In genomic region chr9:102002920-102003319, GRCm38 (mm10) we compare ENCODE assay signal across 30 mouse cellular contexts.
A peak's percentile ranks its signal among the peaks of the same experiment; 100 is the strongest.
DNase-seq lines count a peak whose midpoint lies in the region; ATAC-seq and TF ChIP-seq lines count a peak whose summit lies in the region.
"Had no signal": no experiment of that assay in that cellular context is flagged by ENCODE, and none has a peak within 500 bp of the region (broad histone marks: within the 10 kb centered on the region; RNA-seq: fewer than 3 reads in every experiment).

No protein-coding gene starts in this region.

- peak; percentile 44 for DNase-seq in heart, adult 11 months
- DNase-seq in heart, postnatal 4 days, result no peak
- peak; percentile 70 for DNase-seq in lung, embryonic 14.5 days
- DNase-seq in lung, adult 18-20 months, result no peak
- peak; percentile 26 for DNase-seq in mesoderm, embryonic 11.5 days (ENCODE audit: low read depth, low spot score)
- DNase-seq in cerebellum, postnatal 4 days (ENCODE audit: low spot score in 2 of 2), result no peak
- DNase-seq: adrenal gland, postnatal 14 days; cerebellum, adult 11-12 months; cerebellum, adult 9-11 months; kidney, adult 11 months; layer of hippocampus, postnatal 36 days; left cerebral cortex, postnatal 4 days; lung, postnatal 4 days; right cerebral cortex, postnatal 4 days; thymus, adult 18-20 months; thymus, postnatal 25 days had no signal

- H3K9me3 ChIP-seq in lung, embryonic 14.5 days (ENCODE audit: low read depth, low read length), result no peaks in the 10 kb centered on the region
- H3K9me3 ChIP-seq in midbrain, embryonic 16.5 days (replicated peaks; ENCODE audit: control insufficient read depth, low read length, poor library complexity, severe bottlenecking), result no peaks in the 10 kb centered on the region
- no peaks in the 10 kb centered on the region for H3K9me3 ChIP-seq in midbrain, embryonic 15.5 days
- H3K9me3 ChIP-seq: embryonic facial prominence, embryonic 13.5 days; lung, embryonic 15.5 days; neural tube, embryonic 12.5 days had no signal

- peaks cover 4% of the 10 kb centered on the region; the same call in 1 of the 2 replicates for H3K4me1 ChIP-seq in lung, embryonic 14.5 days (ENCODE audit: insufficient read depth)
- no peaks in the 10 kb centered on the region; the same call in 1 of the 2 replicates for H3K4me1 ChIP-seq in midbrain, embryonic 16.5 days (ENCODE audit: control insufficient read depth, insufficient read depth, low read length)
- H3K4me1 ChIP-seq in midbrain, embryonic 15.5 days, result 0 out of 2 replicates have a peak, but pooled peaks cover 5% of the 10 kb centered on the region
- H3K4me1 ChIP-seq: embryonic facial prominence, embryonic 13.5 days; hindbrain, embryonic 12.5 days; kidney, embryonic 15.5 days; lung, embryonic 15.5 days had no signal

- WGBS in lung, embryonic 14.5 days, result 35% methylated on average over 5 of the region's 5 CpGs
- WGBS in midbrain, embryonic 16.5 days, result 22% methylated on average over 5 of the region's 5 CpGs
- WGBS in midbrain, embryonic 15.5 days, result 27% methylated on average over 5 of the region's 5 CpGs

- H3K4me3 ChIP-seq in lung, embryonic 14.5 days (ENCODE audit: low read depth, low read length), result no peak overlapping the region
- no peak overlapping the region for H3K4me3 ChIP-seq in midbrain, embryonic 16.5 days (ENCODE audit: low read depth, low read length)
- no peak overlapping the region for H3K4me3 ChIP-seq in midbrain, embryonic 15.5 days
- H3K4me3 ChIP-seq: embryonic facial prominence, embryonic 13.5 days; erythroblast, embryonic 14.5 days; hindbrain, embryonic 12.5 days; kidney, embryonic 15.5 days; lung, embryonic 15.5 days; megakaryocyte, embryonic 14.5 days; neural tube, embryonic 12.5 days had no signal

- H3K27ac ChIP-seq in lung, embryonic 14.5 days (ENCODE audit: low read depth), result no peak overlapping the region
- 0 out of 2 replicates have a peak overlapping the region, but pooled peaks have one; percentile 14 for H3K27ac ChIP-seq in midbrain, embryonic 16.5 days (ENCODE audit: low read length)
- H3K27ac ChIP-seq in midbrain, embryonic 15.5 days, result no peak overlapping the region
- H3K27ac ChIP-seq: embryonic facial prominence, embryonic 13.5 days; hindbrain, embryonic 12.5 days; hindbrain, postnatal 0 days; kidney, embryonic 15.5 days; liver, embryonic 14.5 days; lung, embryonic 15.5 days; neural tube, embryonic 12.5 days; stomach, postnatal 0 days had no signal

- no peak overlapping the region for H3K9ac ChIP-seq in lung, embryonic 14.5 days
- H3K9ac ChIP-seq in midbrain, embryonic 16.5 days (ENCODE audit: low read depth, low read length), result no peak overlapping the region
- H3K9ac ChIP-seq in midbrain, embryonic 15.5 days, result no peak overlapping the region
- H3K9ac ChIP-seq: embryonic facial prominence, embryonic 13.5 days; hindbrain, embryonic 12.5 days; kidney, embryonic 15.5 days; liver, embryonic 14.5 days; lung, embryonic 15.5 days; neural tube, embryonic 12.5 days had no signal

- peak; percentile 70; the same call in 1 of the 2 replicates for ATAC-seq in lung, embryonic 14.5 days (ENCODE audit: insufficient read depth)
- ATAC-seq in midbrain, embryonic 16.5 days, result no peak
- no peak for ATAC-seq in midbrain, embryonic 15.5 days (replicated peaks)
- ATAC-seq: forebrain, embryonic 16.5 days; hindbrain, postnatal 0 days; Patski had no signal

- no peaks in the 10 kb centered on the region for H3K36me3 ChIP-seq in lung, embryonic 14.5 days (ENCODE audit: insufficient read depth)
- H3K36me3 ChIP-seq in midbrain, embryonic 16.5 days (ENCODE audit: control insufficient read depth, insufficient read depth, low read length), result no peaks in the 10 kb centered on the region
- peaks cover 8% of the 10 kb centered on the region; the same call in 1 of the 2 replicates for H3K36me3 ChIP-seq in midbrain, embryonic 15.5 days (replicated peaks)
- H3K36me3 ChIP-seq: embryonic facial prominence, embryonic 13.5 days; hindbrain, embryonic 12.5 days; kidney, embryonic 15.5 days; lung, embryonic 15.5 days; neural tube, embryonic 12.5 days had no signal

- no peak overlapping the region for H3K4me2 ChIP-seq in lung, embryonic 14.5 days
- H3K4me2 ChIP-seq in midbrain, embryonic 16.5 days (ENCODE audit: low read length), result no peak overlapping the region
- H3K4me2 ChIP-seq in midbrain, embryonic 15.5 days, result no peak overlapping the region
- H3K4me2 ChIP-seq: embryonic facial prominence, embryonic 13.5 days; hindbrain, embryonic 12.5 days; kidney, embryonic 15.5 days; lung, embryonic 15.5 days; neural tube, embryonic 12.5 days had no signal

- H3K27me3 ChIP-seq in lung, embryonic 14.5 days (ENCODE audit: insufficient read depth, low read length), result no peaks in the 10 kb centered on the region
- H3K27me3 ChIP-seq in midbrain, embryonic 16.5 days (ENCODE audit: control insufficient read depth, insufficient read depth, low read depth, low read length), result no peaks in the 10 kb centered on the region
- no peaks in the 10 kb centered on the region for H3K27me3 ChIP-seq in midbrain, embryonic 15.5 days (replicated peaks)
- H3K27me3 ChIP-seq: embryonic facial prominence, embryonic 13.5 days; hindbrain, embryonic 12.5 days; kidney, embryonic 15.5 days; megakaryocyte, embryonic 14.5 days; neural tube, embryonic 12.5 days; Patski had no signal

- no peak for TF ChIP-seq CTCF in lung, embryonic 14.5 days (IDR thresholded peaks at IDR 0.05; ENCODE audit: low read depth)

Comparison
In these comparisons a context has a peak if more than half of its experiments do, and no peak if none do; other contexts are left out.
1. DNase-seq: peak in heart, adult 11 months (single experiment), lung, embryonic 14.5 days (single experiment) and mesoderm, embryonic 11.5 days (single experiment); none in heart, postnatal 4 days (single experiment), lung, adult 18-20 months (0 of 2) and cerebellum, postnatal 4 days (0 of 2).